ENCODE assay signal across 7 mouse cellular contexts in the genomic region with DNA sequence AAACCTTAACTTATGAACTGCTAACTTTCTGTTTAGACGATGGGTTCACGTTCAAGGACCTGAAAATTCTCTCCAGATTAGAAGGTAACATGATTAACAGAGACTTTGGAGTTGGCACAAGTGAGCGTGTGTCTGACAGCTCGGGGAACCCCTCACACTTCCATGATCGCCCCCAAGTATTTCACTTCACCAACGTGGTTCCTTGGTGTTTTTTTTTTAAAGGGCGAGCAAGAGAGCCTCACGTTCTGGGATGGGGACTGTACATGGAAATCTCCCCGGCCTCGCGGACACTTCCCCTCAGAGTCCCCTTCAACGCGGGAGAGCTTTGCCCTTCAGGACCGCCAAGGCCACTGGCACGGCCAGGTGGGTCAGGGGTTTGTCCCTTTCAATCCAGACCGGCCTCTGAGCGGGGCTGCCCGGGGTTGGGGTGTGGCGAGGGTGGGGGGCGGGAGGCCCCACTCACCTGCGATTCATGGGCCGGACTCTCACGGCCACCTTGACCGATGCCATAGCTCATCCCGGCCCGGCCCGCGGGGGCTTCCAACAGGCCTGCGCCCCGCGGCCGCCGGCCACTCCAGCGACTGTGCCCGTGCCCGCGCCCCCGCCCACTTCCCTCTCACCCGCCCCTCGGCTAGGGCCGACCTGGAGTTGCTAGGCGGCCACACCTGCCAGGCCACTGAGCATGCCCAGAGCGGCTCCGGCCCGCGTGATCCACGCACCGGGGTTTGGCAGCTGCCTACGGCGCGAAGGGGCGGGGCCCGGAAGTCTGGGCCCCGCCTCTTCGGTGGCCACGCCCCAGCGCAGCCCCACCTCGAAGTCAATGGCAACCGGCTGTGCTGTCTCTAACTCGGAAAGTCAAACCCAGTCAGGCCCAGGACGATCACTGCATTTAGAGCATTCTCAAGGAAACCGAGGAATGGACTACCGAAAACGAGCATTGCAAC. TPM values are rescaled to one million over a fixed set of nuclear protein-coding genes. Genes with fewer than 3 reads are reported as not detected.
DNase-seq lines count a peak whose midpoint lies in the region; ATAC-seq lines count a peak whose summit lies in the region.

A gene (minus strand): TSS at position 670 of the 944 bp plus-strand sequence.

- no peaks in the 10 kb centered on the region for H3K36me3 ChIP-seq in embryonic facial prominence, embryonic 12.5 days
- H3K36me3 ChIP-seq in limb, embryonic 11.5 days (ENCODE audit: control insufficient read depth, insufficient read depth, low read length) = no peaks in the 10 kb centered on the region
- no peaks in the 10 kb centered on the region for H3K36me3 ChIP-seq in midbrain, embryonic 14.5 days (ENCODE audit: control insufficient read depth, insufficient read depth, low read length)

- no peaks in the 10 kb centered on the region for H3K4me1 ChIP-seq in embryonic facial prominence, embryonic 12.5 days
- H3K4me1 ChIP-seq in limb, embryonic 11.5 days (ENCODE audit: control insufficient read depth, insufficient read depth, low read length) = no peaks in the 10 kb centered on the region
- H3K4me1 ChIP-seq in midbrain, embryonic 14.5 days (ENCODE audit: control insufficient read depth, insufficient read depth, low read length) = peaks cover 15% of the 10 kb centered on the region

- H3K27me3 ChIP-seq in embryonic facial prominence, embryonic 12.5 days = no peaks in the 10 kb centered on the region
- no peaks in the 10 kb centered on the region for H3K27me3 ChIP-seq in limb, embryonic 11.5 days (ENCODE audit: control insufficient read depth, insufficient read depth, low read length)
- no peaks in the 10 kb centered on the region for H3K27me3 ChIP-seq in midbrain, embryonic 14.5 days (ENCODE audit: control insufficient read depth, insufficient read depth, low read length)

- H3K4me2 ChIP-seq in embryonic facial prominence, embryonic 12.5 days (replicated peaks) = peak within 1 kb of the TSS; percentile 70
- H3K4me2 ChIP-seq in limb, embryonic 11.5 days (ENCODE audit: low read depth, severe bottlenecking) = peak within 1 kb of the TSS; percentile 77
- peak within 1 kb of the TSS; percentile 88 for H3K4me2 ChIP-seq in midbrain, embryonic 14.5 days (ENCODE audit: low read length)

- H3K9me3 ChIP-seq in embryonic facial prominence, embryonic 12.5 days = no peaks in the 10 kb centered on the region
- no peaks in the 10 kb centered on the region for H3K9me3 ChIP-seq in limb, embryonic 11.5 days (ENCODE audit: control insufficient read depth, low read length)
- H3K9me3 ChIP-seq in midbrain, embryonic 14.5 days (ENCODE audit: control insufficient read depth, low read length) = no peaks in the 10 kb centered on the region

- peak within 1 kb of the TSS; percentile 68 for H3K4me3 ChIP-seq in embryonic facial prominence, embryonic 12.5 days
- H3K4me3 ChIP-seq in limb, embryonic 11.5 days (ENCODE audit: low read depth, low read length) = peak within 1 kb of the TSS; percentile 67
- peak within 1 kb of the TSS; percentile 75 for H3K4me3 ChIP-seq in midbrain, embryonic 14.5 days (replicated peaks; ENCODE audit: low read depth, low read length)

- peak; percentile 92 for ATAC-seq in embryonic facial prominence, embryonic 12.5 days (ENCODE audit: insufficient number of reproducible peaks, insufficient read depth, low FRiP score, low TSS enrichment)
- peak; percentile 94 for ATAC-seq in limb, embryonic 11.5 days (ENCODE audit: insufficient number of reproducible peaks, low FRiP score, low TSS enrichment, low read depth)
- ATAC-seq in midbrain, embryonic 14.5 days (ENCODE audit: low FRiP score, low TSS enrichment) = peak; percentile 93

- DNase-seq in adrenal gland, postnatal 25 days = peak; percentile 96
- peak; percentile 99 for DNase-seq in heart, adult 11 months
- peak; percentile 97 for DNase-seq in kidney, adult 18-20 months
- peak; percentile 94 for DNase-seq in limb, embryonic 11.5 days (ENCODE audit: low spot score)
- peak; percentile 93 for DNase-seq in midbrain, embryonic 14.5 days
- DNase-seq in spleen, adult 18-20 months = peak; percentile 93

- H3K9ac ChIP-seq in embryonic facial prominence, embryonic 12.5 days = peak within 1 kb of the TSS; percentile 77
- peak within 1 kb of the TSS; percentile 78 for H3K9ac ChIP-seq in limb, embryonic 11.5 days (ENCODE audit: low read length)
- H3K9ac ChIP-seq in midbrain, embryonic 14.5 days (replicated peaks; ENCODE audit: low read length) = peak within 1 kb of the TSS; percentile 80

- H3K27ac ChIP-seq in embryonic facial prominence, embryonic 12.5 days = no peak within 1 kb of the TSS
- 0 out of 2 replicates have a peak within 1 kb of the TSS, but pooled peaks have one; percentile 21 for H3K27ac ChIP-seq in limb, embryonic 11.5 days (replicated peaks; ENCODE audit: low read depth, low read length)
- H3K27ac ChIP-seq in midbrain, embryonic 14.5 days (replicated peaks; ENCODE audit: low read depth, low read length) = peak within 1 kb of the TSS; percentile 75

- WGBS in embryonic facial prominence, embryonic 12.5 days = under 1% methylated on average over 64 of the region's 64 CpGs
- 1% methylated on average over 58 of the region's 64 CpGs for WGBS in limb, embryonic 11.5 days
- WGBS in midbrain, embryonic 14.5 days = under 1% methylated on average over 64 of the region's 64 CpGs

RNA-seq across cellular contexts. Expression of the gene that starts here (rescaled TPM):
- total RNA-seq in adrenal gland, postnatal 25 days (2021) = 24.0 and 30.3 TPM in 2 replicates
- polyA plus RNA-seq in embryonic facial prominence, embryonic 12.5 days (2016; fragmentation: Nextera tagmentation; extraction: Ambion mirVana) = 11.3 and 11.4 TPM in 2 replicates
- 11.7 and 13.7 TPM in 2 replicates for polyA plus RNA-seq in limb, embryonic 11.5 days (2014; fragmentation: Nextera tagmentation; extraction: Ambion mirVana)
- 3.7 and 4.1 TPM in 2 replicates for polyA plus RNA-seq in midbrain, embryonic 14.5 days (2014; fragmentation: Nextera tagmentation; extraction: Ambion mirVana)
